Mouse (Mus musculus): ENCODE measurements around the gene Zfyve16. TPM values are rescaled to one million over a fixed set of nuclear protein-coding genes. Genes with fewer than 3 reads are reported as not detected.

Zfyve16 gene
- polyA plus RNA-seq, 1 experiment from 2014 or later, result 10.0 TPM

DNA sequence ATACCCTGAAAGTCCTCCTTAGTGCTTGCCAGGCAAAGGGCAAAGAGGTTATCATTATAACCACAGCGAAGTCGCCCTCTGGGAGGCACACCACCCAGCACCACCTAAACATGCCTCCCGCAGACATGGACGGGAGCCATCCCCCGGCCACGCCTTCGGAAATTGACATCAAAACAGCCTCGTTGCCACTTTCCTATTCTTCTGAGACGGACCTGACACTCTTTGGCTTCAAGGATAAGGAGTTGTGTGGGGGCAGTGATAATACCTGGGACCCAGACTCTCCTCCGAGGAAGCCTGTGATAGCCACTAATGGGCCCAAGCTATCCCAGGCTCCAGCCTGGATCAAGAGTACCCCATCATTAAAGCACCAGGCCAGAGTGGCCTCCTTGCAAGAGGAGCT, 92.0 kb downstream of the Zfyve16 start:
- 94% methylated on average over 10 of the region's 10 CpGs for WGBS

More for the DNA sequence above, 92.0 kb downstream of the Zfyve16 start:
- H3K27me3 ChIP-seq (ENCODE audit: poor library complexity, severe bottlenecking), result no peaks in the 10 kb centered on the region
- no peaks in the 10 kb centered on the region for H3K4me1 ChIP-seq
- H3K4me3 ChIP-seq, result no peak overlapping the region
- no peaks in the 10 kb centered on the region for H3K36me3 ChIP-seq (replicated peaks)
- no peaks in the 10 kb centered on the region for H3K9me3 ChIP-seq
- DNase-seq (ENCODE audit: extremely low spot score, low spot score), result no peak
- H3K27ac ChIP-seq, result no peak overlapping the region

Other genes starting within 250 kb of the Zfyve16 start
- 1.0 and 1.5 TPM in 2 replicates for gene Gm20379, start 224.9 kb downstream of the Zfyve16 start, polyA plus RNA-seq (2016; fragmentation: Nextera tagmentation; extraction: Ambion mirVana)
- gene Dhfr, start 176.1 kb downstream of the Zfyve16 start, polyA plus RNA-seq (2016; fragmentation: Nextera tagmentation; extraction: Ambion mirVana), result 31.7 and 31.8 TPM in 2 replicates
- gene Msh3, start 175.9 kb downstream of the Zfyve16 start, polyA plus RNA-seq (2016; fragmentation: Nextera tagmentation; extraction: Ambion mirVana), result 36.1 and 37.5 TPM in 2 replicates
- gene Ankrd34b, start 105.0 kb downstream of the Zfyve16 start, polyA plus RNA-seq (2016; fragmentation: Nextera tagmentation; extraction: Ambion mirVana), result 0.05 TPM in 2 replicates
- 0.24 TPM in 1 of 2 replicates, not detected in the other for gene Fam151b, start 46.9 kb downstream of the Zfyve16 start, polyA plus RNA-seq (2016; fragmentation: Nextera tagmentation; extraction: Ambion mirVana)
- gene Spz1, start 45.3 kb upstream of the Zfyve16 start, polyA plus RNA-seq (2016; fragmentation: Nextera tagmentation; extraction: Ambion mirVana), result not detected in 2 replicates
- gene Serinc5, start 80.2 kb upstream of the Zfyve16 start, polyA plus RNA-seq (2016; fragmentation: Nextera tagmentation; extraction: Ambion mirVana), result 8.2 and 8.9 TPM in 2 replicates